Mouse (Mus musculus) ovary, adult 2 months (tissue): Measurements from ENCODE around the gene Tnfrsf13c. TPM values are rescaled to one million over a fixed set of nuclear protein-coding genes. Genes with fewer than 3 reads are reported as not detected.

Experiments
- polyA plus RNA-seq: library from polyadenylated mRNA; depleted of rRNA; stranded (reverse); fragments of >200 nt; gene quantifications from 2 replicates; pipeline ENCODE4 v1.2.3, GENCODE M21; 2012; rRNA removed

The Tnfrsf13c gene
- polyA plus RNA-seq: 0.60 and 1.7 TPM in 2 replicates

DNA sequence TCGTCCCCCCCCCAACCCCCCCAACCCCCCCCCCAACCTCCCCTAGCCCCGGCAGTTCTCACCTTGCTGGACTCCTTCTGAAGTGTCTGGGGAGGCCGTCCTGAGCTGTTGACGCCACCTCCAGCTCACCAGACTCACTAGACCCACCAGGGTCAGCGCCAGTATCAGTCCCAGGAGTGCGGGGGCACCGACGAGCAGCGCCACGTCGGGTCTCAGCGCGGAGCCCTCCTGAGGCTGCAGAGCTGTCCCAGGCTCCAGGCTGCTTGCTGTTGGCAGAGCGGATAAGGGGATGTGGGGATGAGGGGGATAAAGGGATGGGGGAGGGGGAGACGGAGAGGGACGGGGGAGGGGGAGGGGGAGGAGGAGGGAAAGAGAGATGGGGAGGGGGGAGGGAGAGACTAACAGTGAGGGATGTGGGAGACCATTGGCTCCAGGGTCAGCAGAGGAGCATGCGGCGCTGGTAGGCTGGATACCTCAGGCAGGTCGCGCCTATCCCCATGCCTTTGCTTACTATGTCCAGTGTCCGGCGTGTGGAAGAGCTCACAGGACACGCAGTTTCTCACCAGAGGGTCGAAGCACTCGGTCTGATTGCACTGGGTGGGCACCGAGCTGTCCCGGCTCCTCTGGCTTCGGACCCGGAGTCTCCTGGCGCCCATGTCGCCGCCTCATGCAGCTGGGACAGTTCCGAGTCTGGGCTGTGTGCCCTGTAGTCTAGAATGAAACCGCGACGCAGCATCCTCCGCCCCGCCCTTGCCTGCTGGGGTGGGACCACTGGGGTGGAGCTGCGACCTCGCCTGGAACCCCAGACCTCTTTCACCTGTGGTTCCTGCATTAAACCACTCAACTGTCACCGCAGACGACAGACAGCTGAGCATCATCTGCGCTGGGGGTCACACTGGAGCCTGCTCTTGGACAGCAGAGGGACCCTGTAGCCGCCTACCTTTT lies at the start of gene Tnfrsf13c:
Gene Tnfrsf13c (minus strand): TSS at position 713 of the 945 bp plus-strand sequence.

DNA sequence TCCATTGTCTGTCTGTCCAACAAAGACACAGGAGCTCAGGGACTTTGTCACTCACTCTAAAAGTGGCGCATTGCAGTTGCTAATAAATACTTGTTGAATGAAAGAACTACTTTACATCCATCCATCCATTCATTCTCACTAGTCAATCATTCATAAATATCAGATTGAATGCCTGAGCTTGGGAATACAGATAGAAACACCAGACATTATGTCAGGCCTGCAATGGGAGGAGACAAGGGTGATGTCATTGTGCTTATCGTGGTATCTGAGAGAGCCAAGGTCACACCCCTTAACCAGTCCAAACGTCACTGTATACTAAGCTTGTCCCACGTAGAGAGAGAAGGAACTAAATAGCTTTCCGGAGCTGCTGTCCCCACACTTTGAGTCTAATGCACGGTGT lies 27.9 kb upstream of the Tnfrsf13c start, which contains the start of gene 1500009C09Rik:
Gene 1500009C09Rik (plus strand): TSS at position 301 of the 400 bp plus-strand sequence.

DNA sequence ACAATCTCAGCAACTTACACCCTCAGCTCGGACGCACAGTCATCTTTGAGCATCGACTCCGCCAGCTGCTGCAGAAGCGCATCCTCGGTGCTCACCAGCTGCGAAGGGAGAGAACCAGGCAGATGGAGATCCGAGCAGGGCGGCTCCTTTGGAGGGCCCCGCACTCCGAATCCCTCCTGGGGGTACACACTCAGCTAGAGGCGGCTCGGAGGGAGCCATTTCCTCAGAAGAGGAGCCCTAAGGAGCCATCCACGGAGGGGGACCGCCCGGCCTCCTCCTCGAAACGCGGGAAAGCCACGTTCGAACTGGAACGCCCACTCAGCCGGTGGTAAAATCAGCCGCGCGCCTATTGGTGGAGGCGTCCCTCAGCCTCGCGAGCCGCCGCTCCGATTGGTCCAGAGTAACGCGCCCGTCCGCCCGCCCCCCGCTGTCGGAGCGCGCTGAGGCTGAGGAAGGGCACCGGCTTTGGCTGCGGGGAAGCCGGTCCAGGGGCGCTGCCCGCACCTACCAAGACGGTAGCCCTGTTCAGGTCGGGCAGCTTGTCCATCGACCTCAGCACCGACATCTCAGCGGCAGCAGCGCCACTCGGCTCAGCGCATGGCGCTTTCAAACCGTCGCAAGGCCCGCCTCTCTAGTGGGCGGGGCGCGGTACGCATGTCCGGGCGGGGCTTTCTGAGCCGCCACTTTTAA lies 20.1 kb upstream of the Tnfrsf13c start, which contains the start of gene Cenpm:
Gene Cenpm (minus strand): TSS at position 634 of the 690 bp plus-strand sequence.

DNA sequence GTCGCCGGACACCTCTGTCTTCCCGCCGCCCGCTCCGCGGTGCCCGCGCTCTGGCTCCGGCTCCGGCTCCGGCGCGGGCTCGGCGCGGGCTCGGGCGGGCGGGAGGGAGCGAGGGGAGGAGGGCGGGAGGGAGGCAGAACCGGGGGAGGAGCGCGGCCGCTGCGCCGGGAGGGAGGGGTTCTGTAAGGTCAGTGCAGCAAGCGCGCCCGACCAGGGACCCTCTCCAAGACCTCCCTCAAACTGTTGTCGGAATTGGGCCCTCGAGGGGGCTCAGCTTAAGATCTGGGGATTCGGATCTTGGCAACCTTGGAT lies 11.5 kb downstream of the Tnfrsf13c start, which contains the start of gene Shisa8:
Gene Shisa8 (minus strand): TSS at position 64 of the 312 bp plus-strand sequence.

Other genes with a start within 250 kb of the Tnfrsf13c start
- gene 1700029P11Rik, start 243.8 kb downstream of the Tnfrsf13c start, polyA plus RNA-seq: 0.18 TPM in 1 of 2 replicates, not detected in the other
- 17.3 and 19.2 TPM in 2 replicates for gene Xrcc6, start 236.5 kb downstream of the Tnfrsf13c start, polyA plus RNA-seq
- gene Desi1, start 190.5 kb downstream of the Tnfrsf13c start, polyA plus RNA-seq: 30.1 and 30.3 TPM in 2 replicates
- gene Snu13, start 176.8 kb downstream of the Tnfrsf13c start, polyA plus RNA-seq: 67.2 and 91.8 TPM in 2 replicates
- gene 4930407I10Rik, start 165.2 kb downstream of the Tnfrsf13c start, polyA plus RNA-seq: not detected in 2 replicates
- not detected in 2 replicates for gene Mei1, start 154.4 kb downstream of the Tnfrsf13c start, polyA plus RNA-seq
- gene Ccdc134, start 96.4 kb downstream of the Tnfrsf13c start, polyA plus RNA-seq: 11.3 and 13.1 TPM in 2 replicates
- 200 and 245 TPM in 2 replicates for gene Srebf2, start 77.2 kb downstream of the Tnfrsf13c start, polyA plus RNA-seq
- gene Shisa8, start 11.6 kb downstream of the Tnfrsf13c start, polyA plus RNA-seq: 22.3 and 47.9 TPM in 2 replicates
- 32.5 and 34.3 TPM in 2 replicates for gene Cenpm, start 20.4 kb upstream of the Tnfrsf13c start, polyA plus RNA-seq
- gene 1500009C09Rik, start 28.0 kb upstream of the Tnfrsf13c start, polyA plus RNA-seq: 0.14 and 0.42 TPM in 2 replicates
- 1.1 and 1.9 TPM in 2 replicates for gene Sept3, start 50.5 kb upstream of the Tnfrsf13c start, polyA plus RNA-seq
- gene Wbp2nl, start 74.6 kb upstream of the Tnfrsf13c start, polyA plus RNA-seq: 0.18 and 0.24 TPM in 2 replicates
- 137 and 176 TPM in 2 replicates for gene Naga, start 114.6 kb upstream of the Tnfrsf13c start, polyA plus RNA-seq
- gene Pheta2, start 114.6 kb upstream of the Tnfrsf13c start, polyA plus RNA-seq: 4.0 and 4.1 TPM in 2 replicates
- gene Smdt1, start 114.6 kb upstream of the Tnfrsf13c start, polyA plus RNA-seq: 213 and 227 TPM in 2 replicates
- 405 and 527 TPM in 2 replicates for gene Ndufa6, start 130.0 kb upstream of the Tnfrsf13c start, polyA plus RNA-seq
- gene Cyp2d22, start 155.9 kb upstream of the Tnfrsf13c start, polyA plus RNA-seq: 71.5 and 79.2 TPM in 2 replicates
- gene Cyp2d11, start 169.7 kb upstream of the Tnfrsf13c start, polyA plus RNA-seq: not detected in 2 replicates
- 0.24 and 1.1 TPM in 2 replicates for gene Cyp2d10, start 182.8 kb upstream of the Tnfrsf13c start, polyA plus RNA-seq
- gene Cyp2d9, start 209.1 kb upstream of the Tnfrsf13c start, polyA plus RNA-seq: 0.08 TPM in 1 of 2 replicates, not detected in the other